Mouse (Mus musculus): ENCODE measurements around the gene Selenoi.

DNA sequence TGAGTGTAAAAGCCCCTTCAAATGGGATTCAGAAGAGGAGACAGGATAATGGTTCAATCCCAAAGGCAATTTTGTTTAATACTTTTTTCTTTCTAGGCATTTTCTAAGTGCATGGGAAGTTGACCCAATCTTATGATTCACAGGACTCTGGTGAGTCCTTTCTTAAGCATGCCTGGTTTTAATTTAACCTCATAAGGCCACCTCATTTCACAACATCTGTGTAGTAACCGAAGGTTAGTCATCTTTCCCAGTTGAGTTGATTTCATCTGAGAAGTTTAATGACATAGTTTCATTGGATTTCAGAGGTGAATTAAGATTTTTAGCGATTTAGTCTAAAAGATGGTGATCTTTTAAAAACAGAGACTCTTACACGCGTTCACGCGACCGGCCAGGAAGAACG lies 9.7 kb upstream of the Selenoi start:
- TF ChIP-seq POLR2A (IDR thresholded peaks at IDR 0.05; ENCODE audit: insufficient read depth, low read depth, low read length) (no peak), CTCF (IDR thresholded peaks at IDR 0.05) (no peak)

Data from heart, adult 2 months (tissue).